Mouse (Mus musculus): Measurements from ENCODE around the gene Zswim3.

DNA sequence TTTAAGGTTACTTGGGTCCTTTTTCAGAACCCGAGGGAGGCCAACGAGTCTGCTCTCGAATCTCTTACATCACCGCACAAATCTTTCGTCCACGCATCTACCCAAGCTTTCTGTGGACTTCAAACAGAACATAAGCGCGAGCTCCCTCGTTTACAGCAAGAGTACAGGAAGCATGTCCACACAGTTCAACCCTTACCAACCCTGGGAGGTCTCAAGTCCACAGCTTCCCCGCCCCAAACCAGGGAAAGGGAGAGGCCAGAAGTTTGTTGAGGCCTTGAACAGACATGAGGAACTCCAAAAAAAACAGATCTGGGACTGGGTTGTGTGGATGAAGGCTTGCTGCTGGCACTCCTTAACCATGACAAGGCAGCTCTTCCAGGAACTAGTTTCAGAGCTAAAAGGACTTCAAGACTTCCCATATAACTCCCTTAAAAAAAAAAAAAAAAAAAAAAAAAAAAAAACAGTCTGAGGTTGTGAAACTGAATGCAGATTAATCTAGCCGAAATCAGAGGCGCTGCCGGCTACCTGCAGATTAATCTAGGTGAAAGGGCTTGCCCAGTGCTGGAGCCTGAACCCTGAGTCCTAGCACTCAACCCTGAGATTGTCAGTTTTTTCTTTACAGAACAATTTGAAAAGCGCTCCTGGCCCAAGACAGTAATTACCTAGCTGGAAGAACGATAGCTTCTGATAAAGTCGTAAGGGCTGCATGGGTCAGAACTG, 1.5 kb upstream of the Zswim3 start:
- no peak for TF ChIP-seq CTCF (IDR thresholded peaks at IDR 0.05; ENCODE audit: borderline replicate concordance, extremely low read depth, insufficient read depth, insufficient read length)
- no peak for TF ChIP-seq POLR2A (IDR thresholded peaks at IDR 0.05; ENCODE audit: borderline replicate concordance, extremely low read depth, insufficient read depth, insufficient read length, poor library complexity, severe bottlenecking)

All from brain, embryonic 14.5 days (tissue).